ENCODE assay signal across 15 mouse cellular contexts in genomic region chr10:7035547-7035946, GRCm38 (mm10). TPM values are rescaled to one million over a fixed set of nuclear protein-coding genes. Genes with fewer than 3 reads are reported as not detected.
DNase-seq lines count a peak whose midpoint lies in the region; ATAC-seq and TF ChIP-seq lines count a peak whose summit lies in the region.
"Had no signal": no experiment of that assay in that cellular context is flagged by ENCODE, and none has a peak within 500 bp of the region (broad histone marks: within the 10 kb centered on the region; RNA-seq: fewer than 3 reads in every experiment).

No protein-coding gene starts in this region.

- no peaks in the 10 kb centered on the region for H3K9me3 ChIP-seq in forebrain, embryonic 14.5 days (replicated peaks; ENCODE audit: control insufficient read depth, low read length)
- H3K9me3 ChIP-seq in forebrain, postnatal 0 days (ENCODE audit: low read length): no peaks in the 10 kb centered on the region
- no peaks in the 10 kb centered on the region for H3K9me3 ChIP-seq in neural tube, embryonic 11.5 days (ENCODE audit: control insufficient read depth, low read length)
- H3K9me3 ChIP-seq in neural tube, embryonic 15.5 days (replicated peaks): no peaks in the 10 kb centered on the region
- H3K9me3 ChIP-seq: heart, embryonic 10.5 days; intestine, embryonic 15.5 days; limb, embryonic 10.5 days; stomach, embryonic 15.5 days had no signal

- no peak for DNase-seq in forebrain, embryonic 14.5 days (ENCODE audit: low spot score)
- DNase-seq in forebrain, postnatal 0 days: no peak
- no peak for DNase-seq in neural tube, embryonic 11.5 days (ENCODE audit: low spot score)
- DNase-seq in neural tube, embryonic 10.5 days (ENCODE audit: extremely low spot score, low spot score): no peak
- DNase-seq in kidney, postnatal 10 days: peak; percentile 19
- DNase-seq in cerebellum, adult 11 months: no peak
- no peak for DNase-seq in adrenal gland, adult 2 months
- DNase-seq: cerebellum, postnatal 14 days; lung, postnatal 36 days had no signal

- peak; percentile 61; the same call in 1 of the 2 replicates for ATAC-seq in forebrain, embryonic 14.5 days
- no peak for ATAC-seq in forebrain, postnatal 0 days
- peak; percentile 48; the same call in 1 of the 2 replicates for ATAC-seq in neural tube, embryonic 11.5 days (ENCODE audit: insufficient read depth, low FRiP score, low TSS enrichment)
- peak; percentile 85 for ATAC-seq in neural tube, embryonic 15.5 days (ENCODE audit: low FRiP score)
- ATAC-seq: intestine, embryonic 15.5 days had no signal

- no peak overlapping the region for H3K4me2 ChIP-seq in forebrain, embryonic 14.5 days (ENCODE audit: low read length)
- no peak overlapping the region for H3K4me2 ChIP-seq in forebrain, postnatal 0 days (ENCODE audit: low read depth)
- H3K4me2 ChIP-seq in neural tube, embryonic 11.5 days (ENCODE audit: low read depth): no peak overlapping the region
- peak overlapping the region; percentile 25 for H3K4me2 ChIP-seq in neural tube, embryonic 15.5 days
- H3K4me2 ChIP-seq: intestine, embryonic 15.5 days; stomach, embryonic 15.5 days had no signal

- H3K9ac ChIP-seq in forebrain, embryonic 14.5 days (ENCODE audit: low read length): no peak overlapping the region
- no peak overlapping the region for H3K9ac ChIP-seq in forebrain, postnatal 0 days
- H3K9ac ChIP-seq in neural tube, embryonic 11.5 days (ENCODE audit: low read length): no peak overlapping the region
- H3K9ac ChIP-seq in neural tube, embryonic 15.5 days (replicated peaks): no peak overlapping the region
- H3K9ac ChIP-seq: intestine, embryonic 15.5 days; liver, embryonic 14.5 days; stomach, embryonic 15.5 days had no signal

- no peaks in the 10 kb centered on the region for H3K27me3 ChIP-seq in forebrain, embryonic 14.5 days (replicated peaks; ENCODE audit: control insufficient read depth, insufficient read depth, low read length)
- no peaks in the 10 kb centered on the region for H3K27me3 ChIP-seq in forebrain, postnatal 0 days (ENCODE audit: insufficient read depth, low read length)
- H3K27me3 ChIP-seq in neural tube, embryonic 11.5 days (ENCODE audit: control insufficient read depth, insufficient read depth, low read length): no peaks in the 10 kb centered on the region
- no peaks in the 10 kb centered on the region for H3K27me3 ChIP-seq in neural tube, embryonic 15.5 days (replicated peaks)
- H3K27me3 ChIP-seq: intestine, embryonic 15.5 days; stomach, embryonic 15.5 days had no signal

- H3K27ac ChIP-seq in forebrain, embryonic 14.5 days (ENCODE audit: low read depth, low read length): no peak overlapping the region
- no peak overlapping the region for H3K27ac ChIP-seq in forebrain, postnatal 0 days (ENCODE audit: low read depth, low read length)
- H3K27ac ChIP-seq in neural tube, embryonic 11.5 days (ENCODE audit: low read depth, low read length): no peak overlapping the region
- H3K27ac ChIP-seq in neural tube, embryonic 15.5 days (replicated peaks): no peak overlapping the region
- H3K27ac ChIP-seq: heart, embryonic 10.5 days; intestine, embryonic 15.5 days; limb, embryonic 10.5 days; liver, embryonic 14.5 days; stomach, embryonic 15.5 days had no signal

- no peaks in the 10 kb centered on the region for H3K36me3 ChIP-seq in forebrain, embryonic 14.5 days (ENCODE audit: control insufficient read depth, insufficient read depth, low read length)
- no peaks in the 10 kb centered on the region for H3K36me3 ChIP-seq in forebrain, postnatal 0 days (ENCODE audit: insufficient read depth)
- H3K36me3 ChIP-seq in neural tube, embryonic 11.5 days (ENCODE audit: control insufficient read depth, insufficient read depth, low read length): no peaks in the 10 kb centered on the region
- no peaks in the 10 kb centered on the region for H3K36me3 ChIP-seq in neural tube, embryonic 15.5 days
- H3K36me3 ChIP-seq: heart, embryonic 10.5 days; intestine, embryonic 15.5 days; limb, embryonic 10.5 days; stomach, embryonic 15.5 days had no signal

- H3K4me3 ChIP-seq in forebrain, embryonic 14.5 days (ENCODE audit: low read depth, low read length): no peak overlapping the region
- no peak overlapping the region for H3K4me3 ChIP-seq in forebrain, postnatal 0 days (ENCODE audit: low read depth, low read length)
- H3K4me3 ChIP-seq in neural tube, embryonic 11.5 days (ENCODE audit: low read depth, low read length): no peak overlapping the region
- no peak overlapping the region for H3K4me3 ChIP-seq in neural tube, embryonic 15.5 days (replicated peaks)
- H3K4me3 ChIP-seq: heart, embryonic 10.5 days; intestine, embryonic 15.5 days; limb, embryonic 10.5 days; stomach, embryonic 15.5 days had no signal

- TF ChIP-seq CTCF in forebrain, postnatal 0 days (IDR thresholded peaks at IDR 0.05; ENCODE audit: low read depth): no peak

- 56% methylated on average over 12 of the region's 12 CpGs for WGBS in forebrain, embryonic 14.5 days
- WGBS in forebrain, postnatal 0 days: 60% methylated on average over 12 of the region's 12 CpGs
- 78% methylated on average over 12 of the region's 12 CpGs for whole genome bisulfite sequencing in neural tube, embryonic 11.5 days
- 57% methylated on average over 12 of the region's 12 CpGs for WGBS in neural tube, embryonic 15.5 days

- H3K4me1 ChIP-seq in forebrain, embryonic 14.5 days (ENCODE audit: control insufficient read depth, insufficient read depth, low read length): no peaks in the 10 kb centered on the region
- H3K4me1 ChIP-seq in forebrain, postnatal 0 days (ENCODE audit: insufficient read depth): no peaks in the 10 kb centered on the region
- no peaks in the 10 kb centered on the region for H3K4me1 ChIP-seq in neural tube, embryonic 11.5 days (ENCODE audit: control insufficient read depth, insufficient read depth, low read length)
- H3K4me1 ChIP-seq in neural tube, embryonic 15.5 days: no peaks in the 10 kb centered on the region
- H3K4me1 ChIP-seq: heart, embryonic 10.5 days; intestine, embryonic 15.5 days; limb, embryonic 10.5 days; stomach, embryonic 15.5 days had no signal

RNA-seq across cellular contexts. Expression of gene Ipcef1, which starts 16.7 kb away (rescaled TPM):
- 1.1 and 2.0 TPM in 2 replicates for polyA plus RNA-seq in forebrain, embryonic 14.5 days (2014; fragmentation: Nextera tagmentation; extraction: Ambion mirVana)
- total RNA-seq in forebrain, postnatal 0 days (2014; rRNA removed): 12.0 and 13.7 TPM in 2 replicates
- 1.6 and 2.2 TPM in 2 replicates for polyA plus RNA-seq in forebrain, postnatal 0 days (2015; fragmentation: Nextera tagmentation; extraction: Ambion mirVana)
- 0.09 and 0.23 TPM in 2 replicates for polyA plus RNA-seq in neural tube, embryonic 11.5 days (2014; fragmentation: Nextera tagmentation; extraction: Ambion mirVana)
- 2.7 and 3.9 TPM in 2 replicates for polyA plus RNA-seq in neural tube, embryonic 15.5 days (2015; fragmentation: Nextera tagmentation; extraction: Ambion mirVana)
- total RNA-seq in adrenal gland, adult 2 months (2021): under 1 TPM; 0.35 TPM
- 0.02 and 0.03 TPM in 2 replicates for polyA plus RNA-seq in adrenal gland, adult 2 months (2012; rRNA removed)
